Mouse (Mus musculus): ENCODE data around the gene Hmcn2.

The Hmcn2 gene

GRCm38 (mm10) chr2:31382952-31383351 is 68.7 kb downstream of the Hmcn2 start:
- DNase-seq (ENCODE audit: low spot score), result peak; percentile 63

DNA sequence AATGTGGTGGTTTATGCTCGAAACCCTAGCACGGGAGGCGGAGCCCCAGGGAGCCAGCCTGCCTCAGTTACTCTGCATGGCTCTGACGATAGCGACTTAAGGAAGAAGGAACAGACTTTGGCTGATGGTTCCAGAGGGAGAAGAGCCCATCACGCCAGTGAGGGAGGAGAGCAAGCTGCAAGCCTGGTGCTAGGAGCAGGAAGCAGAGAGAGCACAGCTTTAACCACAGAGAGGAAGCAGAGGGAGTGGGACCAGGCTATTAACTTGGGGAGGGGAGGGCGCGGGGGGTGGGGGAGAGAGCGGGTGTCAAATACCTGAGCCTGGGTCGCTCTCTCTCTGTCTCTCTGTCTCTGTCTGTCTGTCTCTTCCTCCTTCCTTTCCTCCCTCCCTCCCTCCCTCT is 102.8 kb downstream of the Hmcn2 start:
- DNase-seq (ENCODE audit: low spot score), result no peak

DNA sequence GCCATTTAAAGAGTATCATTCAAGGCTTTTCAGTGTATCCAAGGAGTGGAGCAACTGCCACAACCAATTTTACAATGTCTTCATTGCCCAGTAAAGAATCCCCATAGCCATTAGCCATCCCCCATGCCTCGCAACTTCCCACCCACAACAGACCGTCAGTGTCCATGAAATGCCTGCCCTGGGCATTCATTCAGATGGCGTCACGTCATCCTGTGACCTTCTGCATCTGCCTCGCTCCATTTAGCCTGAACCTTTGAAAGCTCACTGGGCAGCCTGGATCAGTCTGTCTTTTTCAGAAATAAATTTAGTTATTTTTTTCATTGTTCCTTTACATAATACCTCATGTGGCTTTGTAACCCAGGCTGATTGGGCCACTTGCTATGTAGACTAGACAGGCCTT is 103.8 kb downstream of the Hmcn2 start:
- DNase-seq (ENCODE audit: low spot score), result no peak

DNA sequence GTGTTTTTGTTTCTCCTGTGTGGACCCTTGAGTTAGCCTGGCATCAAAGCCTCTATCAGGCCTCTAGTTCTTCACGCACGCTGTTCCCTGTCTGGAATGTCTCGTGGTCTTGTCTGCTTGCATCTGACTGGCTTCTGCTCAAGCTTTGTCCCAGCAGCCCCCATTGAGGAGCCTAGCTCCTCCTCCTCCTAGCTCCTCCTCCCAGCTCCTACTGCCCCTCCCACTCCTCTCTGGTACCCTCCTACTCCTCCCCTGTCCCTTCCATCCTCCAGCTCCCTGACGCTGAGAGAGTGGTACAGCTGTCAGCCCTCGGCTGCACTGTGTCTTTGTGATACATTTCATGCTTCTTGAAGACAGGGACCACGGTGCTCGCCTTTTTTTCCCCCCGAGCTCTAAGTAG is 104.4 kb downstream of the Hmcn2 start:
- no peak for DNase-seq (ENCODE audit: low spot score)

- no peak for DNase-seq (ENCODE audit: low spot score)
Measured at GRCm38 (mm10) chr2:31420914-31421313, 106.7 kb downstream of the Hmcn2 start.

DNA sequence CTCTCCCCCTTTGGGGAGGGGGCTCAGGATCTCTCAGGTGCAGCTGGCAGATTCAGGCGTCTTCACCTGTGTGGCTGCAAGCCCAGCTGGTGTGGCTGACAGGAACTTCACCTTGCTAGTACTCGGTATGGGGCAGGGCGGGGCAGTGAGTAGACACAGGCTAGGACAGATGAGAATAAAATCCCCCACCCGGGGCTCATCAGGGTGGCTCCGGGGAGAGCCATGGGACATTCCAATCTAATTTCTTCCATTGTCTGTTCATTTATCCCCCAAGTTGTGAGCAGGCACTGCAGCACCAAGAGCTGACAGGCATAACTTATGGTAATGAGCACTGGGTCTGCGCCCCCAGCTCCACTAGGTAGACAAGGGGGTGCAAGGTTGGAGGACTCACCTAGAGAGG is 108.4 kb downstream of the Hmcn2 start:
- no peak for DNase-seq (ENCODE audit: low spot score)

DNA sequence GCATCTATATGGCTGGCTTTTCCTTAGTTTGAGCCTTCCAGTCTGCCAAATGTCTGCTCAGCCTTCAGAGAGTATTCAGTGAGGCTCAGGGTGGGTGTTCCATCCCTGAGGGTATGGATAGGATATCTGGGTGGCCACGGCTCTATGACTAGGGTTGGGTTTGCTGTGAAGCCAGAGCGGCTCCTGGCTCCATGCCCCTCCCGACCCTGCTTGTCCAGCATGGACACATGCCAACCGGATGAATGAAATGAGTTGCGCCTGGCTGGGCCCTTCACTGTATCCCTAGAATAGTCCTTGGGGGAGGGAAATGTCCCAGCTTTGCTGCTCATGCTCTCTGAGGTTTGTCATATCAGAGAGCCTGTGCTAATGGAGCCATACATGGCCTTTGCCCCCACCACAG is 117.3 kb downstream of the Hmcn2 start:
- no peak for DNase-seq (ENCODE audit: low spot score)

- DNase-seq (ENCODE audit: low spot score), result no peak
Measured at GRCm38 (mm10) chr2:31434746-31435145, 120.5 kb downstream of the Hmcn2 start.

DNA sequence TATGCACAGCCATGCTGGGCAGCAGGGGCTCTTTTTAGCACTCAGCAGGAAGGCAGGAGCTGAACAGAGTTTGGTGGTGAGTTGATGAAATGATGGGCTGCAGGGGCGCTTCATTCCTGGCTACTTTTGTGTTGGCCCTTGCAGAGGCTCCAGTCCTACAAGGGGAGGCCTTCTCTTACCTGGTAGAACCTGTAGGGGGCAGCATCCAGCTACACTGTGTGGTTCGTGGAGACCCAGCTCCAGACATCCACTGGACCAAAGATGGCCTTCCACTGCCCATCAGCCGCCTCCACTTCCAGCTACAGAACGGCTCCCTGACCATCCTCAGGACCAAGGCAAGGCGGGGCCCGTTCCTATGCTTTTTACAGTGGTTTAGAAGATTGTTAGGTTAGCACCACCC is 121.4 kb downstream of the Hmcn2 start:
- DNase-seq (ENCODE audit: low spot score), result peak; percentile 46

DNA sequence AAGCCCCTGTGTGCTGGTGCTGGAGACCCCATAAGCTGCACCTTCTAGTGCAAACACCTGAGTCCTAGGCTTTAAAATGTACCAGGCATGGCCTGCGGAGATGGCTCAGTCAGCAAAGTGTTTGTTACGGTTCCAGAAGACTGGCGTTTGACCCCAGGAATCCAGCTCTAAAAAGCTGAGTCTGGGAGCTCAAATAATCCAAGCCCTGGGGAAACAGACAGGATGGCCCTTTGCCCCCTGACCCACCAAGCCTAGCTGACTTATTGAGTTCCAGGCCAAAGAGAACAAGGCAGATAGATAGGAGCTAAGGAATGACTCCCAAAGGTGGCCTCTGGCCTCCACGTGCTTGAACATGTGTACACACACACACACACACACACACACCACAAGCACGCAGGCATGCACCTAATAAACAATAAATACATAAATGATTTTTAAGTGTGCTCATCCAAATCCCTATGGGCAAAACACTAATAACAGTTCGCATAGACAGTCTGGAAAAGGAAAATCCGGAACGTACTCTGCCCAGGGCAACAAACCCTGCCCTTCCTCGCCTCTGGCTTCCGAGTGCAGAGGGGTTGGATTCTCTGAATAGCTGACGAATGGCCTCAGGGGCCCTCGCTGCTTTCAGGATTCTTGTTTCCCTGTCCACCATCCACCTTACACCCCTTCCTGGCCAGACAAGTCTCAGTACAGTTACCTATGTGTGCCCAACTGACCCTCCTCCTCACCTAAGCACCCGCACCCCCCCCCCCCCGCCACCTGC is 123.4 kb downstream of the Hmcn2 start:
- DNase-seq (ENCODE audit: low spot score), result no peak

- DNase-seq (ENCODE audit: low spot score), result no peak
Measured at GRCm38 (mm10) chr2:31439576-31439975, 125.4 kb downstream of the Hmcn2 start.

DNA sequence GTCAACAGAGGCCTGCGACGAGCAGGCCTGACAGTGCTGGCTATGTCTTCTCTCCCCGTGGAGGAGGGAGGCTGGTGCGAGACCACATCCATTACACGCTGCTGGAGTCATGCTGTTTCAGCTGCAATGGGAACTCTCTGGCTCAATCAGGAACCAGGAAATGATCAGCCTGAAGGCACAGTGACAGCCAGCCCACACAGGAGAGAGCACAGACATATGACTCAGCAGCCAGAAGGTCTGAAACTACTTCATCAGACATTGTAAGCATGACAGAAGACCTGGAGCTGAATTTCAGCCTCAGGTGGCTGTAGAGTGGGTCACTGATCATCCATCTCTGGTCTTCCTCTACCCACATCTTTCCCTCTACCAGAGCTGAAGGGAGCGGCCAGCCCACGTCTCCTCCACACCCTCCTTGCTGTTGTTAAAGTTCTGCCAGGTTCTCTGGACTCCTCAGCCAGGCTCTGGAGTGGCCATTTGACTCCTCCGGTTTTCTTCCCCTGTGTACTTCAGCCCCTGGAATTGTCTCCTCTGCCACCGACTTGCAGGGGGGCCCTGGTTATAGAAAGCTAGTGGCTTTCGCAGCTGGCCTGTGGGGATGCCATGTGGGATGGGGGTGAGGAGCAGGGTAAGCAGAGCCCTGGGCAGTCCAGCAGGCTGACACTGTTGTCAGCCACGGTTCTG is 128.4 kb downstream of the Hmcn2 start:
- no peak for DNase-seq (ENCODE audit: low spot score)

- DNase-seq (ENCODE audit: low spot score), result no peak
Measured at GRCm38 (mm10) chr2:31446036-31446435, 131.8 kb downstream of the Hmcn2 start.

GRCm38 (mm10) chr2:31446456-31446855 is 132.2 kb downstream of the Hmcn2 start:
- DNase-seq (ENCODE audit: low spot score), result no peak

GRCm38 (mm10) chr2:31447536-31447935 is 133.3 kb downstream of the Hmcn2 start:
- DNase-seq (ENCODE audit: low spot score), result no peak

- no peak for DNase-seq (ENCODE audit: low spot score)
Measured at GRCm38 (mm10) chr2:31448756-31449440, 134.7 kb downstream of the Hmcn2 start.

GRCm38 (mm10) chr2:31449441-31449815 is 135.2 kb downstream of the Hmcn2 start:
- DNase-seq (ENCODE audit: low spot score), result no peak

DNA sequence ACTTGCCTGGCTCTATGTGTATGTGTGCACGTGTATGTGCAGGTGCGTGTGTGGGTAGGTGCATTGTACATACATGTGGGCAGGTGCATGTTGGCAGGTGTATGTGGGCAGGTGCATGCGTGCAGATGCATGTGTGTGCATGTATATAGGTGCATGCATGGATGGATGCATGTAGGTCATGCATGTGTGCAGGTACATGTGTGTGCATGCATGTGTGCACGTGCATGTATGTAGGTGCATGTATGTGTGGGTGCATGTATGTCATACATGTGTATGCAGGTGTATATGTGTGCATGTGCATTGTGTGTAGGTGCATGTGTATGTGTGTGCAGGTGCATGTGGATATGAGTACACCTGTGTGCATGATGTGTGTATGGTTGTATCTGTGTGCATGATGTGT is 135.7 kb downstream of the Hmcn2 start:
- DNase-seq (ENCODE audit: low spot score), result no peak

DNA sequence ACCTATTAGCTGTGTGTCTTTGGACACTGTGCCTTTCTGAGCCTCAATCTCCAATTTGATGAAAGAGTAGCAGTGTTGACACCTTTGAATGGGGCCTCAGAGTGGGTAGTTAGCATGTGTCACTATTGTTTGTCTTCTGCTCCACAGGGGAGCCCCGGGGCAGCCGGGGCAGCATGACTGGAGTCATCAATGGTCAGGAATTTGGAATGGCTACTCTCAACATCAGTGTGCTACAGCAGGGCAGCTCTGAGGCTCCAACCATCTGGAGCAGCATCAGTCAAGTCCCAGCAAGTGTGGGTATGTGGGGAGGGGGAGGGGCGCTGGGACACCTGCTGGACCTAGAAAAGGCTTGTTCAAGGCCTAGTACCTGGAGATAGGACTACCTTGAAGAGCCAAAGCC is 136.4 kb downstream of the Hmcn2 start:
- no peak for DNase-seq (ENCODE audit: low spot score)

- no peak for DNase-seq (ENCODE audit: low spot score)
Measured at GRCm38 (mm10) chr2:31451530-31451929, 137.3 kb downstream of the Hmcn2 start.

DNA sequence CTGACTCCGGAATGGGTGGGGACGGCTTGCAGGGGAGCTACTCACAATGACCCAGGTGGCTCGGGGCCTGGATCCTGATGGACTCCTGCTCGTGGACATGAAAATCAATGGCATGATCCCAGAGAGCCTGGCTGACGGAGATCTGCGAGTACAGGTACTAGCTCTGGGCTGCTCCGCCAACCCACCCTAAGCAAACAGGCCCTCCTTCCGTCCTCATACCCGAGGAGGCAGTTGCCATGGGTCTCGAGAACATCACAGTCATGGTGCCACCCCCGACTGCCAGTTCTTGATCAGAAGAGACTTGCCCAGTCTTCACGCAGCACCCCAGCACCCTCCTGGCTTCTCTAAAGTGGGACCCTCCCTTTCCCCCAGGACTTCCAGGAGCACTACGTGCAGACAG is 138.8 kb downstream of the Hmcn2 start:
- no peak for DNase-seq (ENCODE audit: low spot score)

- DNase-seq (ENCODE audit: low spot score), result peak; percentile 62
Measured at GRCm38 (mm10) chr2:31453559-31454177, 139.5 kb downstream of the Hmcn2 start.

DNA sequence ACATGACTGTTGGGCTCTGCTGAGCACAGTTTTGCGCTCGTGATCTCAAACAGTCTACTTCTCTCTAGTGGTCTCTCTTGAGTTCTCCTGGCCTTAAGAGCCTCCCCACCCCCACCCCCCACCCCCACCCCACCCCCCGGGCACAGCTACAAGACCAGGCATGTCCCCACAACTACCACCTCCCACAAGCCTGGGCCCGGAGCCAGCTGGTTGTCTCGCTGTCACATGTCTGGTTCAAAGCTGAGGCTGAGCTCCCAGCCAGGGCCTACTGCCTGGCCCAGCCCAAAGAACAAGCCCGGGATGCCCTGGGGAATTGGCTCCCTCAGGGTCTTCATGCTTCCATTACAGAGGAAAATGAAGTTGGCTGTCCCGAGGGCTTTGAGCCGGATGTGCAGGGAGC is 140.1 kb downstream of the Hmcn2 start:
- DNase-seq (ENCODE audit: low spot score), result no peak

All from urinary bladder, postnatal 25 days (tissue).